Mouse (Mus musculus): ENCODE measurements around the gene Smbd1. TPM values are rescaled to one million over a fixed set of nuclear protein-coding genes. Genes with fewer than 3 reads are reported as not detected.

The Smbd1 gene
- polyA plus RNA-seq, 1 experiment from 2014 or later, result 2.3 TPM

- H3K4me2 ChIP-seq (replicated peaks; ENCODE audit: low read depth), result 0 out of 2 replicates have a peak overlapping the region, but pooled peaks have one; percentile 17
- peak overlapping the region; percentile 28; the same call in 1 of the 2 replicates for H3K27ac ChIP-seq (ENCODE audit: low read depth, low read length)
- ATAC-seq, result peak; percentile 76
- H3K9me3 ChIP-seq (ENCODE audit: control insufficient read depth), result no peaks in the 10 kb centered on the region
- H3K4me3 ChIP-seq (ENCODE audit: low read depth, low read length), result no peak overlapping the region
- H3K27me3 ChIP-seq (replicated peaks; ENCODE audit: control insufficient read depth, insufficient read depth, low read length), result no peaks in the 10 kb centered on the region
- peak; percentile 38 for TF ChIP-seq CTCF (IDR thresholded peaks at IDR 0.05; ENCODE audit: low read depth)
- whole genome bisulfite sequencing, result 44% methylated on average over 8 of the region's 8 CpGs
- no peak overlapping the region for H3K9ac ChIP-seq (ENCODE audit: low read depth, low read length)
- no peaks in the 10 kb centered on the region; the same call in 1 of the 2 replicates for H3K4me1 ChIP-seq (replicated peaks; ENCODE audit: control insufficient read depth, insufficient read depth, low read length)
- no peaks in the 10 kb centered on the region for H3K36me3 ChIP-seq (ENCODE audit: control insufficient read depth, insufficient read depth)
Measured at GRCm38 (mm10) chr16:32807408-32808185, 2.7 kb downstream of the Smbd1 start.

- 58% methylated on average over 7 of the region's 7 CpGs for WGBS
- Histone ChIP-seq H3K4me2 (replicated peaks; ENCODE audit: low read depth) (no peak overlapping the region), H3K9me3 (ENCODE audit: control insufficient read depth) (no peaks in the 10 kb centered on the region), H3K4me1 (replicated peaks; ENCODE audit: control insufficient read depth, insufficient read depth, low read length) (no peaks in the 10 kb centered on the region; the same call in 1 of the 2 replicates), H3K4me3 (ENCODE audit: low read depth, low read length) (no peak overlapping the region), H3K27me3 (replicated peaks; ENCODE audit: control insufficient read depth, insufficient read depth, low read length) (no peaks in the 10 kb centered on the region), H3K27ac (ENCODE audit: low read depth, low read length) (no peak overlapping the region), H3K9ac (ENCODE audit: low read depth, low read length) (no peak overlapping the region), H3K36me3 (ENCODE audit: control insufficient read depth, insufficient read depth) (no peaks in the 10 kb centered on the region)
- ATAC-seq, result no peak
- no peak for TF ChIP-seq CTCF (IDR thresholded peaks at IDR 0.05; ENCODE audit: low read depth)
Measured at GRCm38 (mm10) chr16:32805151-32805550, 5.1 kb downstream of the Smbd1 start.

- WGBS, result 47% methylated on average over 5 of the region's 5 CpGs
Measured at GRCm38 (mm10) chr16:32803901-32804300, 6.4 kb downstream of the Smbd1 start.

GRCm38 (mm10) chr16:32803252-32803853 is 6.9 kb downstream of the Smbd1 start:
- H3K27ac ChIP-seq (ENCODE audit: low read depth, low read length), result no peak overlapping the region
- no peak overlapping the region for H3K9ac ChIP-seq (ENCODE audit: low read depth, low read length)

More at GRCm38 (mm10) chr16:32803901-32804300, 6.4 kb downstream of the Smbd1 start:
- no peak overlapping the region for H3K9ac ChIP-seq (ENCODE audit: low read depth, low read length)
- no peaks in the 10 kb centered on the region for H3K27me3 ChIP-seq (replicated peaks; ENCODE audit: control insufficient read depth, insufficient read depth, low read length)
- no peak for TF ChIP-seq CTCF (IDR thresholded peaks at IDR 0.05; ENCODE audit: low read depth)
- H3K36me3 ChIP-seq (ENCODE audit: control insufficient read depth, insufficient read depth), result no peaks in the 10 kb centered on the region
- no peak overlapping the region for H3K4me3 ChIP-seq (ENCODE audit: low read depth, low read length)
- no peak overlapping the region for H3K27ac ChIP-seq (ENCODE audit: low read depth, low read length)
- H3K4me2 ChIP-seq (replicated peaks; ENCODE audit: low read depth), result no peak overlapping the region
- no peaks in the 10 kb centered on the region; the same call in 1 of the 2 replicates for H3K4me1 ChIP-seq (replicated peaks; ENCODE audit: control insufficient read depth, insufficient read depth, low read length)
- ATAC-seq, result no peak
- H3K9me3 ChIP-seq (ENCODE audit: control insufficient read depth), result no peaks in the 10 kb centered on the region

GRCm38 (mm10) chr16:32797426-32797689 is 12.9 kb downstream of the Smbd1 start, which contains the start of gene Muc20:
Gene Muc20, minus strand, starts transcription at chr16:32797435.
- Histone ChIP-seq H3K9ac (ENCODE audit: low read depth, low read length) (no peak within 1 kb of the TSS), H3K27ac (ENCODE audit: low read depth, low read length) (no peak within 1 kb of the TSS), H3K4me1 (replicated peaks; ENCODE audit: control insufficient read depth, insufficient read depth, low read length) (peaks cover 4% of the 10 kb centered on the region; the same call in 1 of the 2 replicates), H3K4me2 (replicated peaks; ENCODE audit: low read depth) (no peak within 1 kb of the TSS), H3K27me3 (replicated peaks; ENCODE audit: control insufficient read depth, insufficient read depth, low read length) (no peaks in the 10 kb centered on the region), H3K36me3 (ENCODE audit: control insufficient read depth, insufficient read depth) (no peaks in the 10 kb centered on the region), H3K4me3 (ENCODE audit: low read depth, low read length) (no peak within 1 kb of the TSS), H3K9me3 (ENCODE audit: control insufficient read depth) (no peaks in the 10 kb centered on the region)
- TF ChIP-seq CTCF (IDR thresholded peaks at IDR 0.05; ENCODE audit: low read depth), result no peak
- WGBS, result 60% methylated on average over 3 of the region's 3 CpGs
- ATAC-seq, result no peak

More at GRCm38 (mm10) chr16:32803252-32803853, 6.9 kb downstream of the Smbd1 start:
- no peaks in the 10 kb centered on the region for H3K36me3 ChIP-seq (ENCODE audit: control insufficient read depth, insufficient read depth)
- no peak overlapping the region for H3K4me3 ChIP-seq (ENCODE audit: low read depth, low read length)
- whole genome bisulfite sequencing, result 45% methylated on average over 6 of the region's 6 CpGs
- no peaks in the 10 kb centered on the region for H3K9me3 ChIP-seq (ENCODE audit: control insufficient read depth)
- no peak overlapping the region for H3K4me2 ChIP-seq (replicated peaks; ENCODE audit: low read depth)
- peaks cover 4% of the 10 kb centered on the region for H3K4me1 ChIP-seq (replicated peaks; ENCODE audit: control insufficient read depth, insufficient read depth, low read length)
- no peak for ATAC-seq
- H3K27me3 ChIP-seq (replicated peaks; ENCODE audit: control insufficient read depth, insufficient read depth, low read length), result no peaks in the 10 kb centered on the region
- no peak for TF ChIP-seq CTCF (IDR thresholded peaks at IDR 0.05; ENCODE audit: low read depth)

- no peak overlapping the region for H3K4me3 ChIP-seq (ENCODE audit: low read depth, low read length)
- H3K4me2 ChIP-seq (replicated peaks; ENCODE audit: low read depth), result no peak overlapping the region
- no peak for ATAC-seq
Measured at GRCm38 (mm10) chr16:32796676-32797425, 13.4 kb downstream of the Smbd1 start.

More at GRCm38 (mm10) chr16:32796676-32797425, 13.4 kb downstream of the Smbd1 start:
- no peak overlapping the region for H3K27ac ChIP-seq (ENCODE audit: low read depth, low read length)
- no peak overlapping the region for H3K9ac ChIP-seq (ENCODE audit: low read depth, low read length)
- H3K9me3 ChIP-seq (ENCODE audit: control insufficient read depth), result no peaks in the 10 kb centered on the region
- no peaks in the 10 kb centered on the region for H3K36me3 ChIP-seq (ENCODE audit: control insufficient read depth, insufficient read depth)
- TF ChIP-seq CTCF (IDR thresholded peaks at IDR 0.05; ENCODE audit: low read depth), result no peak
- peaks cover 4% of the 10 kb centered on the region; the same call in 1 of the 2 replicates for H3K4me1 ChIP-seq (replicated peaks; ENCODE audit: control insufficient read depth, insufficient read depth, low read length)
- 71% methylated on average over 14 of the region's 14 CpGs for WGBS
- no peaks in the 10 kb centered on the region for H3K27me3 ChIP-seq (replicated peaks; ENCODE audit: control insufficient read depth, insufficient read depth, low read length)
